Mouse (Mus musculus) regulatory T cell (primary cell): ENCODE measurements around the gene Nt5dc3.

Experiments used
- in situ Hi-C: fragments of 300-600 bp; cut with MboI, MseI; formaldehyde crosslinking; loops from one replicate; pipeline ENCODE4 v1.15.1; 2025; ENCODE audit warnings: high pct_unique_total_duplicates

Gene Nt5dc3

DNA sequence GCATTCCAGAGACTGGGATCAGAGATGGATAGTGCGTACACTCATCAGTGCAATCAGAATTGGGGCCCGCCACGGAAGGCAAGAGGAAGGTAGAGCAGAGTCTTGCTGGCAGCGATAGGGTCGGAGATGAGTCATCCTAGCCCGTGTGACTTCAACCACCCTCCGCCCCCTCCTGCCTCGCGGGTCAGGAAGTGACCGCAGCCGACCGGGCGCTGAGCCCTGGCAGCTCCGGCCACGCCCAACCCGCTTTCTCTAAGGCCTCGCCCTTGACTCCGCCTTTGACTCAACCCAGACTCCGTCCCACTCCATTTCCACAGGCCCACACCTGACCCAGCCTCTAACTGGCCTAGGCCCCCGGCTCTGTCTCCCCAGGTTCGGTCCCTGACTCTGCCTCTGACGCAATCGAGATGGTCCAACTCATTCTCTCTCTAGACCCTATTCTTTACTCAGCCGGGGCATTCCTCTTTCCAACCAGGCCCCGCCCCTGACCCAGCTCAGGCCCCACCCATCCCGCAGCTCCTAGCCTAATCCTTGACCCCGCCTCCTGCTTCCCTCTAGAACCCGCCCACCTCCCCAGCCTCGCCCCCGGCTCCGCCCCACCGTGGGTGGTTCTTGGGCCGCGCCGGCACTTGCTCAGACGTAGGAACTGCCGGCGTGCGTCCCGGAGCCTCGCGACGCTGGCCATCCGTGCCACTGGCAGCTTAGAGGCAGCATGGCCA is at the start of gene Nt5dc3:
TSS of gene Nt5dc3 (plus strand) at position 608 of the 719 bp plus-strand sequence.
- in situ Hi-C loops, result loop anchor here (5.0 kb wide), 2 partner anchors 66 to 821 kb away; partner anchors contain the start of gene Rtcb

DNA sequence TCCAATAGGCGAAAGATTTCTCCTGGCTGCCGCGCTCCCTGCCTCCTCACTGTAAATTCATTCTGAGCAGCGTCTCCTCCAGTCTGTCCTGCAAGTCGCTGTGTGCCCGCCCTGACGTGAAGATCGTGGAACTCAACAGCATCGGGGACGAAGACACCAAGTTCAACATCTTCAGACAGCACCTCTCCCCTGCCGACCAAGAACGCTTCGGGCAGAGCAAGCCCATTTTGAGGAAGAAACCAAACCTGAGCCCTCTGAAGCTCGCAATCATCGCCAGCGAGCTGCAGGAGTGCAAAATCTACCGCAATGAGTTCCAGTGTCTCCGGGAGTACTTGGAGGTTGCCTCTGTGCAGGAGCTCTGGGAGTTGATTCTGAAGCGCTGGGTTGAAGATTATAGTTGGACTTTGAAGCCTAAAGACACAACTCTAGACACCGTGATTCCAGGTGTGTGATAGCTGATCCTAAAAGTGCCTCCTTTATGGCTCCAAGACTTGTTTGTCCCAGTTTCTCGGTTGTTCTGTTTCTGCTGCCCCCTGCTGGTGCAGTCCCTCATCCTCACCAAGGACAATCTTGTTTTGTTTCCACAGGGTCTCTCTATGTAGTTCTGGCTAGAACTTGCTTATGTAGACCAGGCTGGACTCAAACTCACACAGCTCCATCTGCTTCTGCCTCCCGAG is 47.8 kb upstream of the Nt5dc3 start:
- in situ Hi-C loops, result no loop called here

DNA sequence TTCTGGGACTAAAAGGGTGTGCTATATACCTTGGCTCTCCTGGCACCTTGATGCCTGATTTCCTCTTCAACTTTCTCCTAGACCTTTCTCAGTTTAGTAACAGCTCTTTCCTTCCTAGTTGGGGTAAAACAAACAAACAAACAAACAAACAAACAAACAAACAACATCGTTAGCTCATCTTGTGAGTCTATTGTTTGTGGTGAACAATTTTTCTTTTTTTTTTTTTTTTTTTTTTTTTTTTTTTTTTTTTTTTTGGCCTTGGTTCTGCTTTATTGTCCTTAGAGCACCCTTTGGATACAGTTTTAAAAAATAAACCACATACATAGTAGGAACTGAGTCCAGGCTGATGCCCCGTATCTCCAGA is 47.3 kb upstream of the Nt5dc3 start:
- in situ Hi-C loops, result no loop called here

- in situ Hi-C loops, result loop anchor here (5.0 kb wide), 1 partner anchor 98 kb away; no protein-coding TSS in a partner anchor
Measured at GRCm38 (mm10) chr10:86735036-86735435, 43.8 kb upstream of the Nt5dc3 start.

DNA sequence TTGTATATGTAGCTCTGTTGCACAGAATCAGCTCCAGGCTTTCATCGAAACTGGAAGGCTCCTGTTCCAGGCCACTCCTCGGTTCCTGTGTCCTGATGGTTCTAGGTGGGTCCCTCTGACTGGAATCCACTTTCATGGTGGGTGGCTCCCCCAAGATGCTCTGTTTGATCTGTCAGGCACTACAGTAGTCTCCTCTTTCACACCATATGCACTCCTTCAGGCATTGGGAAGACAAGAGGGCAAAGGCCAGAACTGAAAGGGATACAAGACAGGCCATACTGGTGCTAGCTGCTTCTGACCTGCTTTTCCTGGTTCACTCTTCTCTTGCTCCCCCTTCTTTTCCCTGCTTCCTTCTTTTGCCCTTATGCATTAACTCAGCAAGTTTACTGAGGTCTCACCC is 35.9 kb upstream of the Nt5dc3 start:
- in situ Hi-C loops, result loop anchor here (5.0 kb wide), 1 partner anchor 261 kb away; no protein-coding TSS in a partner anchor

- in situ Hi-C loops, result loop anchor here (5.0 kb wide), 1 partner anchor 262 kb away; no protein-coding TSS in a partner anchor
Measured at GRCm38 (mm10) chr10:86744306-86744705, 34.5 kb upstream of the Nt5dc3 start.

GRCm38 (mm10) chr10:86755816-86756502 is 22.8 kb upstream of the Nt5dc3 start:
- in situ Hi-C loops, result loop anchor here (25.0 kb wide), 1 partner anchor 731 kb away; the partner anchor contains the start of gene Ascl1

GRCm38 (mm10) chr10:86757724-86758123 is 21.1 kb upstream of the Nt5dc3 start:
- in situ Hi-C loops, result loop anchor here (25.0 kb wide), 1 partner anchor 730 kb away; the partner anchor contains the start of gene Ascl1

- in situ Hi-C loops, result loop anchor here (25.0 kb wide), 1 partner anchor 729 kb away; the partner anchor contains the start of gene Ascl1
Measured at GRCm38 (mm10) chr10:86758211-86758610, 20.6 kb upstream of the Nt5dc3 start.

GRCm38 (mm10) chr10:86761236-86761635 is 17.6 kb upstream of the Nt5dc3 start:
- in situ Hi-C loops, result loop anchor here (25.0 kb wide), 1 partner anchor 726 kb away; the partner anchor contains the start of gene Ascl1

DNA sequence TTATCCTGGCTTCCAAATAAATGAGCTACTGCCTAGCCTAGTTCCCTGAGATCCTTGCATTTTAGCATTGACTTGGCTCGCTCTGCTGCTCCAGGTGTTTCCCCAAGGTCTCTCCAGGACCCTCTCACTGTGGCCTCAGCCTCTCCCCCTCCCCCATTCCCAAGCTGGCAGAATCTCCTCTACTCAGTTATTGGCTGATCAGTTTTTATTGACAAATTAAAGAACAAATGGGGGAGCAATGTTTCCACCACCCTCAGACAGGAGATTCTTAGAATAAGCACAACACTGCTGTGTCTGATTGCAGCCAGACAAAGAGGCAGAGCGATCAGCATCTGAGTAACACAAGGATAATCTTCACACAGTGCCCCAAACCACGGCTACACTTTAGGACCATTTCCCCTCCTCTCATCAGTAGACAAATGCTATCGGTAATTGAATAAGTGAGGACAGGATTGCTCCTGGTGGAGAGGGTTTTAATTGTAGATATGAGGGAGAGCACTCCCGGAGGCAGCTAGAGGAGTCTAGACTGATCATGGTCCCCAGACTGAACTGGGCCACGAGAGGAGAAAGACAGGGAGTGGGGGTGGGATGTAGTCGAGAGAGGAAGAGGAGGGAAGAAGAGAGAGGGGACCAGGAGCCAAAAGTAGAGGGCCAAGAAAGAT is 17.0 kb upstream of the Nt5dc3 start:
- in situ Hi-C loops, result loop anchor here (25.0 kb wide), 1 partner anchor 725 kb away; the partner anchor contains the start of gene Ascl1

- in situ Hi-C loops, result loop anchor here (25.0 kb wide), 1 partner anchor 725 kb away; the partner anchor contains the start of gene Ascl1
Measured at GRCm38 (mm10) chr10:86762384-86762730, 16.4 kb upstream of the Nt5dc3 start.

DNA sequence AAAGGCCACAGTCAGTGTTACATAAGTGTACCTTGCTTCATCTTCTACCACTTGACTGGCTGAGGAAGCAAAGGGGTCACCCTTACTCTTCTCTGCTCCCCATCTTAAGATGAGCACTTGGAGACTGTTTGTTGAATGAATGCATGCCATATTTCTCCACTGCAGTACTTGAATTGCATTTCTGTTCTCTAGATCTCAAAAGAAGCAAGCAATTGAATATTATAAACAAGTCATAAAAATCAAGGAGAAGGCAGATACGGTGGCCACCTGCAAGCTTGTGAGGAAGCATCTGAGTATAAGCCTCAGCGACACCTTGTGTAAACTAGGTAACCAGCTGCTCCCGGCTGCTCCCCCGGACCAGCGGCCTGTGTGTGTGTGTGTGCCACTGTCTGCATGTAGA is 15.1 kb upstream of the Nt5dc3 start, which contains the start of gene Gm49358:
TSS of gene Gm49358 (plus strand) at position 301 of the 400 bp plus-strand sequence.
- in situ Hi-C loops, result loop anchor here (25.0 kb wide), 1 partner anchor 724 kb away; the partner anchor contains the start of gene Ascl1

- in situ Hi-C loops, result loop anchor here (25.0 kb wide), 1 partner anchor 722 kb away; the partner anchor contains the start of gene Ascl1
Measured at GRCm38 (mm10) chr10:86765344-86765966, 13.3 kb upstream of the Nt5dc3 start.

- in situ Hi-C loops, result loop anchor here (25.0 kb wide), 1 partner anchor 718 kb away; the partner anchor contains the start of gene Ascl1
Measured at GRCm38 (mm10) chr10:86769216-86769615, 9.6 kb upstream of the Nt5dc3 start.

- in situ Hi-C loops, result loop anchor here (25.0 kb wide), 1 partner anchor 718 kb away; the partner anchor contains the start of gene Ascl1
Measured at GRCm38 (mm10) chr10:86769797-86770196, 9.0 kb upstream of the Nt5dc3 start.

DNA sequence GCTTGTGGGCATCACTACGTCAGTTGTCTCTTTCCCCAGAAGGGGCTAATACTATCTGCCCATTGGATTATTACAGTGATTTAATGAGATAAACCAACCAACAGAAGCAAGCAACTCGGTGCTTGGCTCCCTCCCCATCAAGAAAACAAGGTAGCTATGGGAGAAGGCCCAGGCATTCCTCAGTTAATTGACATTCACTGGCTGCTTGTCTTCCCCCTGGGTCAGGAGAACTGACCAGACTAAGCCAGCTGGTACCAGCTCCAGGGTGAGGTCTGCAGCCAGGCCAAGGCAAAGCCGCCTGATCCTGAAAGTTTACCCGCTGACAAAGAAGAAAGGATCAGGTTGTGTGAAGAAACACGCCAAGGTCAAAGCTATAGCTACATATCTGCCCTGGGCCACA is 7.1 kb upstream of the Nt5dc3 start:
- in situ Hi-C loops, result loop anchor here (25.0 kb wide), 1 partner anchor 716 kb away; the partner anchor contains the start of gene Ascl1

DNA sequence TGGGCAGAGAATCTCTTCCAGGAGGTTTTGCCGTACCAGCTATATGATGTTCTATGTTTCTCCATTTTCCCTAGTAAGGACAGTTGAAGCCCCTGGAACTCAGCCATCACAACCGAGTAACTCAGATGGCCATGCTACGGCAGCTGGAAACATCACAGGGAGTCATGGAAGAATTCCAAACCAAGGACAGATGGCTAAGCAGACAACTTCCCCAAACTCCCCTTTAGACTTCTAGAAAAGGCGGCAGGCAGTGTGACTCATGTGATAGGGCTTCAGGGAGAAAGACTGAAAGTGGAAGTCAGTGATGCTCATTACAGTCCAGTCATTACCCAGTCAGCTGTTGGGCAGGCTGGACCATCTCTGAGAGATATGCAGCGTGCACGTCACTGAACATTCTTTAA is 6.6 kb upstream of the Nt5dc3 start:
- in situ Hi-C loops, result loop anchor here (25.0 kb wide), 1 partner anchor 715 kb away; the partner anchor contains the start of gene Ascl1

DNA sequence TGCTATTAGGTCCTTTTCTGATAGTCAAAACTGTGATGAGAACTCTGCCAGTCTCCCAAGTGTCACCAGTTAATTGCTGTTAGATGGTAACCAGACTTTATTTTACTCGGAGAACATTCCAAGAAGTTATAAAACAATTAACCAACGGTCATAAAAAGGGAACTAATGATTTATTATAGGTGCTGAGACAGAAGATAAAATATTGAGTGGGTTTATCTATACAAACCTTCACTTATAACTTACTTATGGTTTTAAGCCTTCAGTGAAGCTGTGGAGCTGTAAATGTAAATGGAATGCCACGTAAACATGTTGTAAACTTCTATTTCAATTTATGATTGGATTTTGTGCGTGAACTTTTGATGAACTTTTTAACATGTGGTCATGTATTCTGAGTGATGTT is 5.4 kb upstream of the Nt5dc3 start:
- in situ Hi-C loops, result loop anchor here (25.0 kb wide), 1 partner anchor 714 kb away; the partner anchor contains the start of gene Ascl1

- in situ Hi-C loops, result loop anchor here (5.0 kb wide), 2 partner anchors 64 to 819 kb away; partner anchors contain the start of gene Rtcb
Measured at GRCm38 (mm10) chr10:86776281-86776680, 2.5 kb upstream of the Nt5dc3 start.
